Mouse (Mus musculus) stomach, postnatal 0 days (tissue): ENCODE results near the gene Elovl6.

Experiments
- CTCF ChIP-seq: IDR thresholded peaks from 2 replicates; pipeline ENCODE4 v1.5.1; 2016; ENCODE audit warnings: antibody characterized with exemption, low read depth, mild to moderate bottlenecking, moderate library complexity
- EP300 ChIP-seq: optimal IDR thresholded peaks from 2 replicates; pipeline ENCODE3; 2016; ENCODE audit warnings: antibody characterized with exemption

DNA sequence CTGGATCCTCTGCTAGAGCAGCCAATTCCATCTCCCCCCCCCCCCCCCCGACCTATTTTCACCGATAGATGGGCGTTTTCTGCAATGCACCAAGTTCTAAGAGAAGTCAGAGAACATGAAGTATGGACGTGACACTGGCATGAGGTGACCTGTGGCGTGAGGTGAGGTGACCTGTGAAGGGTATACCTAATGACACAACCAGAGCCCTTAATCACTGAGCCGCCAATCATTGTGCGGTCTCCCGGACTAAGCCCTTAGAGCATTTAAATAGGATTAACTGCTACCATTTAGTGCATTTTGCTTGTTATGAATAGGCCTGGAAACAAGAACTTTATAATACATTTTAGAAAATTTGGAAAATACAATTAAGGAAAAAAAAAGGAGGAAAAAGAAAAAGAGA, 16.6 kb downstream of the Elovl6 start:
- TF ChIP-seq EP300 (no peak), CTCF (no peak)
